Mouse (Mus musculus): ENCODE results near the gene Apobec3.
"Not testable (repeated sequence)": the region's sequence is repeated elsewhere in the genome, so short reads cannot be mapped to it uniquely, and the experiment has no call there.

Apobec3 gene

DNA sequence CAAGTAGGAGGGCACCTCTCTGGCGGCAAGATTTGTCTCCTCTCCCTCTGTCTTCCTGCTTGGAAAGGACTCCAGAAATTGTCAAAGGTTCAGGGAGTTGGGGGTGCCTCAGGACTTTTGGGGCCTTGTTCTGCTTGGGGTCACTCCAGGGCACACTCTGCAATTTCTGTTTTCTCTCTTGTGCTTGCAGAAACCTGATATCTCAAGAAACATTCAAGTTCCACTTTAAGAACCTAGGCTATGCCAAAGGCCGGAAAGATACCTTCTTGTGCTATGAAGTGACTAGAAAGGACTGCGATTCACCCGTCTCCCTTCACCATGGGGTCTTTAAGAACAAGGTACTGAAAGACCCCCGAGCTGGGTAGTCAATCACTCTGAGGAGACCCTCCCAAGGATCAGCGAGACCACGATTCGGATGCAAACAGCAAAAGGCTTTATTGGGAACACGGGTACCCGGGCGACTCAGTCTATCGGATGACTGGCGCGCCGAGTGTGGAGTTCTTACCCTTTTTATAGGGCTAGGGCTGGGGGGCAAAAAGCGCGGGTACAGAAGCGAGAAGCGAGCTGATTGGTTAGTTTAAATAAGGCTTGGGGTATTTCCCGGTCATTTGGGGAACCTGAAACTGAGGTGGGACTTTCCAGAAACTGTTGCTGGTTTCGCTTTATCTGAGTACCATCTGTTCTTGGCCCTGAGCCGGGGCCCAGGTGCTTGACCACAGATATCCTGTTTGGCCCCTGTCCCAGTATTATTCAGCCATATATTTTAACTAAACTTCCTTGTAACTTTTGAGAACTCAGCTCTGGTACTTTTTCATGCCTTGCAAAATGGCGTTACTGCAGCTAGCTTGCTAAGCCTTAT is 4.0 kb downstream of the Apobec3 start:
- DNase-seq (ENCODE audit: low spot score): not testable (repeated sequence)

DNA sequence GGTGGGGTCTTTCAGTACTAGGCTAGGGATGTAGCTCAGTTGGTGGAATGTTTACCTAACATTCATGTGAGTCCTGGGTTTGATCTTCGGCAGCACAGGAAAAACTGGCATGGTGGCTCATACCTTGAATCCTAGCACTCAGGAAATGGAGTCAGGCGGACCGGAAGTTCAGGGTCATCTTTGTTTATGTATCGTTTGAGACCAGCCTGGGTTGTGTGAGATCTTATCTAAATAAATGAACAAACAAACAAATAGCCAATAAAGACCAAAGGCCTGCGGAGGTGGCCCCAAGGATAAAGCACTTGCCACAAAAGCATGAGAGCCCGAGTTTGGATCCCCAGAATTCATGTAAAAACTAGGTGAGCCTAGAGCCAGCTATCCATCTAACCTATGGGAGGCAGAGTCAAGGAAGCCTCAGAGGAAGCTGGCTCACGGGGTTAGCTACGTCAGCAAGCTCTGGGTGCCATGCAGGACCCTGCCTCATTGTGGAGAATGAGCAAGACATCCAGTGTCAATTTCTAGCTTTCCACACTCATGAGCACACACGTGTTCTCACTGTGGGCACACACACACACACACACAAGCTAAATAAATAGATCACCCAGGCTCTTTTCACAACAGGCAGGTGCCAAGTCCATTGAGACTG is 4.7 kb downstream of the Apobec3 start:
- DNase-seq (ENCODE audit: low spot score): no peak

DNA sequence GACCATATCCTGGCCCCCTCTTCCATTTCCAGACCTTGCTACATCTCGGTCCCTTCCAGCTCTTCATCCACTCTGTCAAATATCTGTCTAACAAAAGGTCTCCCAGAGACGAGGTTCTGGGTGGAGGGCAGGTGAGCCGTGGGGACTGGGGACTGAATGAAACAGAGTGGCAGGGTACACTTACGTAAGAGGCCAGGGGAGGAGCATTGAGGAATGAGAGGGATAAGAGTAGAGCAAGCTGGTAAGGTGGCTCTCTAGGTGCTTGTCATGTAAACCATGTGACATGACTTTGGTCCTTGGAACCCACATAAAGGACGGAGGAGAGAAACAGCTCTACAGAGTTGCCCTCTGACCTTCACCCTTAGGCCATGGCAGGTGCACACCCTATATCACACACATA is 7.5 kb downstream of the Apobec3 start:
- no peak for DNase-seq (ENCODE audit: low spot score)

DNA sequence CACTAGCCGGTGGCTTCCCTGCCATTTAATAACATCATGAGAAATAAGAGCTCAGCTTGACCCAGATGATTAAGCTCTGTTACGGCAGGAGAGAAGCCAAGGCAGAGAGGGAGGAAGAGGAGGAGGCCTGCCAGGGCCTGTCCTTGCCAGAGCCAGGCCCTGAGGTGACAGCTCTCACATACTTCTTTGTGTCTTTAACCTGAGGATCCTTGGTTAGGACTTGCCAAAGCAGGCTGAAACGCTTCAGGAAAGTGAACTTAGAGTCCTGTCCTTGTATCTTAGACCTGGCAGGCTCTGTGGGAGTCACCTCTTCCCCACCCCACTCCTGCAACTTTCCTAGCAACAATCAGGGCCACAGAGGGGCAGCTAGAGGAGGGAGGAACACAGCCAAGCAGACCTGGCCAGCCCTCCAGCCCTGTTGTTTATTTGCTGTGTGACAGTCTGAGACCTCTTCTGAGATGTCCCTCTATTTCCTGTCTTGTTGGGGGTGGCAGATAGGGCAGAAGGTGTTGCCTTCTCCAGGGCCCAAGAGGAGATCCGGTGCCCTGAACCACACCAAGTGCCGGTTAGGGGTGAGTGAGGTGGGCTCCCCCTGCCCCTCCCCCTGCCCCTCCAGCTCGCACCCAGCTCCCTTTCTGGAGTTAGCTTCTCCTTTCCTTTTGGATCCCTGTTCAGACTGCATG is 8.5 kb downstream of the Apobec3 start:
- DNase-seq (ENCODE audit: low spot score): no peak

DNA sequence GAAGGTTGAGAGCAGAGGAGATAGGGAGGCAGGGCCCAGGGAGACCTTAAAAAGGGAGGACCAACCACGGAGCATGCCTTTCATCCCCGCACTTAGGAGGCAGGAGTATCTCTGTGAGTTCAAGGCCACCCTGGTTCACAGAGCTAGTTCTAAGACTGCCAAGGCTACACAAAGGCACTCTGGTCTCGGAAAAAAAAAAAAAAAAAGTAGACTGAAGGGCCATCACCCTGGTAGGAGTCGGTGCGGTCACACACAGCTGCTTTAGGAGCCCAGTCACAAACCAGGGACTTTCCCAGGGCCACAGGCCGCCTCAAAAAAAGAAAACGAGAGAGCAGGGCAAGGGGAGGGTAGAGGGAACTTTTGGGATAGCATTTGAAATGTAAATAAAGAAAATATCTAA is 9.3 kb downstream of the Apobec3 start:
- no peak for DNase-seq (ENCODE audit: low spot score)

DNA sequence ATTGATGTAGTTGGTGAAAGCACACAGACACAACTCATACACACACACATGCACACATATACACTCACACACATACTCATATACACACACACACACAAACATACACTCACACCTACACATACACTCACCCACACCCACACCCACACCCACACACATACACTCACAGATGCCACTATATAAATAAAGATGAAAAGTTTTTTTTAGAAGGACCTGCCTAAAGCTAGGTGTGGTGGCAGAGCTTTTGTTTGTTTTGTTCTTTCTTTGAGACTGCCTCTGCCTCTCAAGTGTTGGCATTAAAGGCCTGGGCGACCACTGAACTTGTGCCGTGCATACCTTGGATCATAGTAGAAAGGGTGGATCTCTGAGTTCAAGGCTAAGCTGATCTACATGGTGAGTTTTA is 9.9 kb downstream of the Apobec3 start:
- DNase-seq (ENCODE audit: low spot score): no peak

DNA sequence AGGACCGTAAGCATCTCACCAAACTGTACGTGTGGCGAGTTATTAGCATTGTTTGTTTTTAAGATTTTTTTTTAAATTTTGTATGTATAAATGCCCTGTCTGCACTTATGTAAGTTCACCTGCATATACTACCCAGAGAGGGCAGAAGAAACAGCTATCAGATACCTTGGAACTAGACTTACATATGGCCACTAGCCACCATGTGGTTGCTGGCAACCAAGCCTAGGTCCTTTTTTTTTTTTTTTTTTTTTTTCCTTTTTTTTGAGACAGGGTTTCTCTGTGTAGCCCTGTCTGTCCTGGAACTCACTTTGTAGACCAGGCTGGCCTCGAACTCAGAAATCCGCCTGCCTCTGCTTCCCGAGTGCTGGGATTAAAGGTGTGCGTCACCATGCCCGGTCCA is 11.6 kb downstream of the Apobec3 start:
- not testable (repeated sequence) for DNase-seq (ENCODE audit: low spot score)

DNA sequence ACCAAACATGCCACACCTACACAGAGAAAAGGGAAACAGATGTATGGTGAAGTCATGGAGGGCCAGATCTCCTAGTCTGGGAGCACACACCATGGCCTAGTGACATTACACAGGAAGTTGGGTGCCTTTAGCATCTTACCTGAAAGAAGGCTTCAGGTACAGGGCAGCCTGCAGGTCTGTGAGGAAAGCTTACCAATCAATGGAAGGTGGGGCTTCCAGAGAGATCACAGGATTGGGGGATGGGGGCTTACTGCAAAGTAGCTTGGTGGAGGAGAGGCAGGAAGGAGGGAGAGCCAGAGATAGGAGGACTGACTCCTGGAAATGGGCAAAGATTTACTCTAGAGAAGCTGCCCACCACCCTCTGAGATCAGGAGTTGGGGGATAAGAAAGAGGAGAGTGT is 12.5 kb downstream of the Apobec3 start:
- no peak for DNase-seq (ENCODE audit: low spot score)

DNA sequence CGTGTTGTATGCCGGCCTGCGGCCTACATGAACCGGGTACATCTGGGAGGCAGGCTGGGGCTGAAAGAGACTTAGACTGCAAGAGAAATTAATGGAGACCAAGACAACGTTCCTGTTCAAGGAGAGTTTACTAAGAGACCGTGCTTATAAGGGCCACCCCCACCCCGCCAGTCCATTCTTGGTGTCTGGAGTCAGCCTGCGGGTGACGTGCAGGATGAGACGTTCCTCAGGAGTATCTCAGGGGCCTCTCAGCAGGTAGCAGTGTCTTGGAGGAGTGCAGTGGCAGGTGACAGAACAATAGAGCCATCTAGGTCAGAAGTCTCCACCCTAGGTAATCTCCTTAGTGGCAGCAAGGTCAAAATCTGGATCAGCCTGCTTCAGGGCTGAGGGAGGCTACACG is 13.2 kb downstream of the Apobec3 start:
- not testable (repeated sequence) for DNase-seq (ENCODE audit: low spot score)

DNA sequence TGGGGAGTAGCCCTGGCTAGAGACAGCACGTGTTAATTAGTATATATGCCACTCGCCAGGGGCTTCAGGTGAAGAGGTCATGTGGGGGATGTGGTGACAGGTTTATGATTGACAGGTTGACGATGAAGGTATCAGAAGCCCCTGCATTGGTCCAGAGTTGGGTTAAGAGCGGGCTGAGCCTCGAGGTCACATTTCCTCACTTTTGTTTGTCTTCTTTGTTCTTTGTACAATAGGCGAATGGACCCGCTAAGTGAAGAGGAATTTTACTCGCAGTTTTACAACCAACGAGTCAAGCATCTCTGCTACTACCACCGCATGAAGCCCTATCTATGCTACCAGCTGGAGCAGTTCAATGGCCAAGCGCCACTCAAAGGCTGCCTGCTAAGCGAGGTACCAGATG is 13.8 kb downstream of the Apobec3 start:
- no peak for DNase-seq (ENCODE audit: low spot score)

DNA sequence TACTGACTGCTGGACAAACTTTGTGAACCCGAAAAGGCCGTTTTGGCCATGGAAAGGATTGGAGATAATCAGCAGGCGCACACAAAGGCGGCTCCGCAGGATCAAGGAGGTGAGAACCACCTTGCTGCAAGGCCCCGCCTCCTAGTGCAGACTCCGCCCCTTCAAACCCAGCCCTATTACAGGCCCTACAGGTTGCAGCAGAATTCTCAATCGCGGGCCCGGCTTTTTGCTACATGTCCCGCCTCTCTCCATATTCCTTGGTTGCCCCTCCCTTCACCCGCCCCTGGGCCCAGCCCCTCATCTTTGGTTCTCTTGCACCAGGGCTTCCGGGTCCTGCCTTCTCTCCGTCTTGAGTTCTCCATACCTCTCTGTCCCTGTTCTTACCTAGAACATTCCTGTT is 15.4 kb downstream of the Apobec3 start:
- DNase-seq (ENCODE audit: low spot score): no peak

DNA sequence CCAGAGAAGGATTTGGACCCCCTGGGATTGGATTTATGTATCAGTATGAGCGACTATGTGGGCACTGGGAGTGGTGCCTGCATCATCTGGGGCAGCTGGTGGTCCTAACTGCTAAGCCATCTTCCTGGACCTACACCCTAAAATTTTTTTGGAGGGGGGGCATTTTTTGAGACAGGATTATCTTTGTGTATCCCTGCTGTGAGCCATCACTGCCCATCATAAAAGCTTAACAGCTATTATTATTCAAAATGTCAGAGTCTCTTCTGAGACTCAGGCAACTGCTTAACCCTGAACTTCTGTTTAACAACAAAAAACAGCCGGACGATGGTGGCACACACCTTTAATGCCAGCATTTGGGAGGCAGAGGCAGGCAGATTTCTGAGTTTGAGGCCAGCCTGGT is 17.5 kb downstream of the Apobec3 start:
- not testable (repeated sequence) for DNase-seq (ENCODE audit: low spot score)

DNA sequence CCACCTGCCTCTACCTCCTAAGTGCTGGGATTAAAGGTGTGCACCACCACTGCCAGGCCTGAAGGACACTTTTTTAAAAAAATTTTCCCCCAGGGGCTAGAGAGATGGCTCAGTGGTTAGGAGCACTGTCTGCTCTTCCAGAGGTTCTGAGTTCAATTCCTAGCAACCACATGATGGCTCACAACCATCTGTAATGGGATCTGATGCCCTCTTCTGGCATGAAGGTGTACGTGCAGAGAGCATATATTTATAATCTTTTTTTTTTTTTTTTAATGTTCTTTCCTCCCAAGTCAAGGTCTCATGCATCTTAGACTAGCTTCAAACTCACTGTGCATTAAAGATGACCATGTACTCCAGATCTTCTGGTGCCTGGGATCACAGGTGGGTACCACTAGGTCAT is 19.4 kb downstream of the Apobec3 start:
- not testable (repeated sequence) for DNase-seq (ENCODE audit: low spot score)

DNA sequence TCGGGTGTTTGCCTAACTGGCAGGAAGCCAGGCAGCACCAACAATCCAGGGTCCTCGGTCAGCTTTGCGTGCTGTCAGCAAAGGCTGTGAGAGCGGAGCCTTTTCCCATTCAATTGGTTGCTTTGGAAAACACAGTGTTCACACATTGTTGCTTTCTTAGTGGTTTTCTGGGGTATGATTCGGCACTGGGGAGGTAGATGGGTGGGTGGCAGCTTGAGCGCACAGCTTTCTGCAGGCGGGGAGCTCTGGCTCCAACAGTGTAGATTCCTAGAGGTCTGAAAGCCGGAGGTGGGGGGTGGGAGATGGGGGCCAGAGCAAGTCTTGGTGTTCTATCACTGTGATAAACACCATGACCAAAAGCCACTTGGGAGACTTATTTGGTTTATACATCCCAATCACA is 19.9 kb downstream of the Apobec3 start:
- DNase-seq (ENCODE audit: low spot score): no peak

DNA sequence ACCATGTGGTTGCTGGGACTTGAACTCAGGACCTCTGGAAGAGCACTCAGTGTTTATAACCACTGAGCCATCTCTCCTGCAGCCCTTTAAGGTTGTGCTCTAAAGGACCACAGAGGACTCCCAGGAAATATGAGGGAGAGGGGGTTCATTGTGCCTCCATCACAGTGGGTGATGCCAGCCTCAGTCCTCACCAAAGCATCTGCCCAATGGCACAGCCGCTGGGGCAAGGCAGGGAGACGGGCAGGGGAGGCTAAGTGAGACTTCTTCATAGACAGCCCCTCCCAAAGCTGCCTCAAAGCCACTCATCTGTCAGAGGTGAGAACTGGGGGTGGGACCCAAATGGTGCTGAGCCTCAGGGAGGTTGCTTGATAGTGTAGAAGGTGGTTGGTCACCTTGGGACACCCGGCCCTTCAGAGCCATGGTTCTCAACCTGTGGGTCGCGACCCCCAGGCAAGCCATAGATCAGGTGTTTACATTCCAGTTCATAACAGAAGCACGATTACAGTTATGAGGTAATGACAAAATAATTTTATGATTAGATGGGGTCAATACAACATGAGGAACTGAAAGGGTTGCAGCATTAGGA is 22.4 kb downstream of the Apobec3 start:
- no peak for DNase-seq (ENCODE audit: low spot score)

DNA sequence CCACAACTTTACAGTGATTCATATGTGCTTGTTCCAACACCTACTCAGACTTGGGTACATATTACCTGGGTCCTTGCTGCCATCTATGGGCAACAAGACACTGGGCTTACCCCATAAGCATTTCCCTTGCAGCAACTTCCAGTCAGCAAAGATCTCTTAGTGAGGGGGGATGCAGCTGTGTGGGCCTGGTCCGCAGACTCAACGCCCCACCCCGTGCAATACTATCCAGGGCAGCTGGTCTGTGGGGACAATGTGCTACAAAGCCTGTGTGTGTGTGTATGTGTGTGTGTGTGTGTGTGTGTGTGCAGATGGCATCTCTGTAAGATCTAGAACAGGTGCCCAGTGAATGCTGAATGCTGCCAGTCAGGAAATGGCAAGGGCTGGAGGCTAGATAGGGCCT is 22.9 kb downstream of the Apobec3 start:
- no peak for DNase-seq (ENCODE audit: low spot score)

DNA sequence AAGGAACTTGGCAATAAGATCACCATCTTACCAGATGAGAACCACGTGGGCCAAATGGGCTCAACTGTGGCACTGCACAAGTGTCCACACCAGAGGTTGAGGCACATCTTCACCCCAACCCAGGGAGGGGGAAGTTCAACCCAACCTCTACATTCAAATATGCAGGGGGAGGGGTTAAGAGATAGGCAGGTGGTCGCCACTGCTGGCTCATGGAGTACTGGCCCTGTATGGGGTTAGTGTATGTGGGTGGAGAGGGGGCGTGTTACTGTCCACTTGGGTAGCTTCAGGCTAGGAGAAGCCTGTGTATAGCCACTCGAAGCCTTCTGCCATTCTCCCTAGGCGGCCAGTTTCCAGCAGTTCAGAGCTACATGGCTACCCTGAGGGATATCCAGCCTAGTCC is 24.7 kb downstream of the Apobec3 start:
- DNase-seq (ENCODE audit: low spot score): no peak

DNA sequence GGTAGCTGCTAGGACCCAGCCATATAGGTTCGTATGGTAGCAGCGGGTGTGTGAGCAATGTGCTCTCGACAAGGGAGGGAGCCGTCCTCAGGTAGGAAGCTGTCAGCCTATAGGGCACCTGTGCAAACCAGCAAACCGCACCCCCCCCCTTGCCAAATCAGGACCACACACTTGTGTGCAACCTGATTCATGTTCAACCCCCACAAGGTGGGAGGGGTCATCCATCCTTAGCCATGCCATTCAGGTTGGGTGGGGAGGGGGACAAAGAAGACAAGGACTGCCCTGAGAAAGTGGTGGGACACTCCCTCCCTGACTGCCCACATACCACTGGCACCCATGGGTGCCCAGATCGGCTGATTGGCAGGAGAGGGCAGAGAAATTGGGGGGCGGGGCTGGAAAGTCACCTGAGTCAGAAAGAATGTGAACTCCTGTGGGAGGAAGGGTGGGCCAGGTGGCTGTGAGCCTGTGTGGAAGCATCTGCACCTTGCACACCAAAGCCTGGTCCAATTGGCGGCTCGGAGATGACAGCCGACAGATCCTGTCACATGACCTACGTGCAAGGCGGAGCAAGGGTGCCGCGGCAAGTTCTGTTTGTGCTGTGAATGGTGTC is 25.8 kb downstream of the Apobec3 start:
- no peak for DNase-seq (ENCODE audit: low spot score)

DNA sequence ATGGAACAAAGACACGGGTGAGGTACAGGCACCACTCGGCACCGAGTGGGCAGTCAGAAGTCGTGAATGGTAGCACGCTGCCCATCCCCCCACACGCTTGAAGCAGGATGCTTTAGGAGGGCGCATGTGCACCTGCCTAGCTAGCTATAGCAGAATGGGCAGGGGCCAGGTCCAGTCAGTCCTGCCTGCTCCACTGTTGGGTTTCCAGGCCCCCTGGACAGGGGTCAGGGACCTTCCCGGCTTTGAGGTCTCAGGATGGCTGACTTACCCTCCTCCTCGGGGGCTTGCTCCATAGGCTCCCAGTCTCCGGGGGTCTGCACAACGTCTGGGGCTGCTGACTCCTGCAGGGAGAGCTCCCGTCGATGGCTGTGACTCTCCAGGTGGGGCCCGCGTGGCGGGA is 27.0 kb downstream of the Apobec3 start:
- DNase-seq (ENCODE audit: low spot score): no peak

DNA sequence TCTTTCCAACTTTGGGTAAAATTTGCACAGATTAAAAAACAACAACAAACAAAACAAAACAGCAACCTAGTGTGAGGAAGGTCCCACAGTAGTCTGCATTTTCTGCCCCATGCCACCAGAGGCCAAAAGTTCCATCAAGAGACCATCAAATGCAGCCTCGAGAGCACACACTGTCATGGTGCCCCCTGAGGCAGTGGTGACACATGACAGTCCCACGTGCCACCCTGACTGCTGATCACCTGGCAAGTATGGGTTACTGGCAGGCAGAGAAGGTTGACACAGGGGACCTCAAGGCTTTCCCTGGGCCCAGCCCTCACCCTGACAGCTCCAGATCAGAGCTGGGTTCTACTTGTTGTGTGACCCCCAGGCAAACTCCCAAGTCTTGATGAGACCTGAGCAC is 28.3 kb downstream of the Apobec3 start:
- DNase-seq (ENCODE audit: low spot score): no peak

DNA sequence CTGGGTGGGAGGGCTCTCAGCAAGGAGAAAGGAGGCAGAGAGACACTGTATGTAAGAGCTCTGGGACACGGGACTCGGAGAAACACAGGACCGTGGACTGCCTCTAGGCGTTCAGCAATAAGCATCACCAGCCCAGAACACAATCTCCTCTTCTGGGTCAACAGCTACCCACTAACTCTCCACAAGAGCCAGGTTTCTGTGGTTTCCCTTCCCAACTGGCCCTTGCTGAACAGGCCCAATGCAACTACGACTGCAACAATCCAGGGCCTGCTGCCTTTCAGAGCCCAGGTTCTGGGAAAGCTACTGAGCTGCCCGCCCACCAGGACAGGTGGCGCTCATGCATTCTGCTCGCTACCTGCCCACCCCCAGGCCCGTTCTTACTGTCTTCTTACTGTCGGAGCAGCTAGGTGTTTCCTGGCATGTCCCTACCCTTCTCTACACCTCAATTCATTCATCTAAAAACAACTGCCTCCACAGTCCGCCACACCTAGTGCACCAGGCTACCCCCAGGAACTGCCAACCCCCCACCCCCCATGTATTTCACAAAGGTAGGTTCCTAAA is 35.5 kb downstream of the Apobec3 start:
- no peak for DNase-seq (ENCODE audit: low spot score)

DNA sequence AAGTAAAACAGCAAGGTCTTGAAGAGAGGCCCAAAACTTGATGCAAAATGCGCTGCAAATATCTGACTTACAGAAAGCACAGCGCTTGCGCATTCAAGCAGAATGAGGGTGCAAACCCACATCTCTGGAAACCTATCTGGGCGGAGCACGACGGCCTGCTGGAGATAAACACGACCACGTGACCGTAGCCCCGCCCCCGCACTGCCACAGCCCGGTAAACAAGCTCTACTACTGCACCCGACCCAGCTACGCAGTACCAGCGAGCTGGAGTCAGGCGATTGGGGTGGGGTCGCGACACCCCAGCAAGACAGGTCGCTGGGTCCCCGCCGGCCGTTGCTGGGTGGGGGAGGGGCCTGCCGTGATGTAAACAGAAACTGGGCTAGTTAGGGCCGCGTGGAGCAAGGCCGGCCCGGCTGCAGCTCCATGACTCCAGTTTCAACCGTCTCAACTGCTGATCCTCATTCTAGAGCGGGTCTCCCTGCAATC is 36.2 kb downstream of the Apobec3 start:
- DNase-seq (ENCODE audit: low spot score): peak; percentile 88

Measured in yolk sac, embryonic 10.5 days (tissue).